Mouse (Mus musculus) limb, embryonic 14.5 days (tissue): ENCODE results near the gene Rnf207. TPM values are rescaled to one million over a fixed set of nuclear protein-coding genes. Genes with fewer than 3 reads are reported as not detected.

Experiments
- ATAC-seq: fragments of 200-750 bp; cut with Nextera tagmentation; 2 replicates; pipeline ENCODE4 v1.8.0; 2017; ENCODE audit warnings: low read depth, moderate number of reproducible peaks, moderate TSS enrichment; ENCODE audit not compliant: low FRiP score
- DNase-seq: peaks from one replicate; pipeline ENCODE4 v3.0.0-alpha.2; 2015; ENCODE audit warnings: low spot score
- H3K27ac ChIP-seq: fragments of 300-500 bp; sonication (generic); replicated peaks from 2 replicates; pipeline ENCODE4 v1.5.1; 2014; ENCODE audit warnings: low read depth, mild to moderate bottlenecking, low read length, moderate library complexity, mixed read lengths
- H3K27me3 ChIP-seq: fragments of 300-500 bp; sonication (generic); 2 replicates; pipeline ENCODE4 v1.6.1; 2014; ENCODE audit warnings: low read length, mixed read lengths; ENCODE audit not compliant: control insufficient read depth, insufficient read depth
- H3K36me3 ChIP-seq: fragments of 300-500 bp; sonication (generic); 2 replicates; pipeline ENCODE4 v1.6.1; 2014; ENCODE audit warnings: mild to moderate bottlenecking, low read length, moderate library complexity, mixed read lengths; ENCODE audit not compliant: control insufficient read depth, insufficient read depth
- H3K4me1 ChIP-seq: fragments of 300-500 bp; sonication (generic); 2 replicates; pipeline ENCODE4 v1.6.1; 2014; ENCODE audit warnings: antibody characterized with exemption, low read length, mixed read lengths; ENCODE audit not compliant: control insufficient read depth, insufficient read depth
- H3K4me2 ChIP-seq: fragments of 300-500 bp; sonication (generic); replicated peaks from 2 replicates; pipeline ENCODE4 v1.6.1; 2014; ENCODE audit warnings: low read depth, mild to moderate bottlenecking, low read length, moderate library complexity; ENCODE audit not compliant: severe bottlenecking
- H3K4me3 ChIP-seq: fragments of 300-500 bp; sonication (generic); replicated peaks from 2 replicates; pipeline ENCODE4 v1.5.1; 2014; ENCODE audit warnings: low read length
- H3K9ac ChIP-seq: fragments of 300-500 bp; sonication (generic); 2 replicates; pipeline ENCODE4 v1.6.1; 2014; ENCODE audit warnings: mild to moderate bottlenecking, low read depth, low read length, moderate library complexity; ENCODE audit not compliant: severe bottlenecking
- H3K9me3 ChIP-seq: fragments of 300-500 bp; sonication (generic); 2 replicates; pipeline ENCODE4 v1.6.1; 2016; ENCODE audit warnings: low read length; ENCODE audit not compliant: control insufficient read depth
- POLR2A ChIP-seq: fragments of 200-500 bp; IDR thresholded peaks from 2 replicates; pipeline ENCODE4 v1.8.0; 2012; ENCODE audit warnings: inconsistent platforms, mild to moderate bottlenecking, moderate library complexity, borderline replicate concordance; ENCODE audit not compliant: insufficient read depth, insufficient read length; ENCODE audit errors: extremely low read depth
- WGBS: fragments of 180-500 bp; shearing (Covaris S2); extraction: QIAGEN DNeasy Blood & Tissue Kit; methylation state at CpG from one replicate; pipeline ENCODE4 v1.1.7; 2014; 5-methylcytosine and 5-hydroxymethylcytosine counted together
- polyA plus RNA-seq, 2 experiments: library from polyadenylated mRNA; depleted of rRNA in 1 of 2; stranded (reverse) in 1 of 2; unstranded in 1 of 2; fragments of >200 nt; fragmentation: Nextera tagmentation in 1 of 2; extraction: Ambion mirVana in 1 of 2; gene quantifications; 2 replicates each; pipeline versions ENCODE4 v1.2.1 to v1.2.3; 2012 to 2014

Rnf207 gene
- polyA plus RNA-seq, 2 experiments: 0.50 to 0.92 TPM

DNA sequence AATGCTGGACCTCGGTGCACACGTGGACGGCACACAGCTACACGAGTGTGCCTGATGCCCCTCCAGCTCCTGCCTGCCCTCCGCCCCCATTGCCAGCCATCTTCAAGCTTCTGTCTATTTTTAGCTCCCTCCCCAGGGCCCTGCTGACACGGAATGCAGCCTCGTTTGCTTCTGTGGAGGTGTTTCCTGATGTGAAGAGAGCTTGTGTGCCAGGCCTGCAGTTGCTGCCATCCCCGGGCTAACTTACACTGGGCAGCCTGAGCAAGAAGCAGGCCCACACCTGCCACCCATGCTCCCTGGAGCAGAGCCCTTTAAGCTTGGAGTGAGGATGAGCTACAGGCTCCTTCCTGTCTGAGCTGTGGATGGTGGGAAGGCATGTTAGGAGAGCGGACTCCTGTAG lies 56.6 kb downstream of the Rnf207 start:
- peaks cover 11% of the 10 kb centered on the region; the same call in 1 of the 2 replicates for H3K4me1 ChIP-seq
- no peak for DNase-seq
- ATAC-seq: no peak
- no peak overlapping the region for H3K4me2 ChIP-seq
- no peak overlapping the region for H3K9ac ChIP-seq
- H3K27me3 ChIP-seq: no peaks in the 10 kb centered on the region
- no peaks in the 10 kb centered on the region for H3K36me3 ChIP-seq
- H3K4me3 ChIP-seq: no peak overlapping the region
- no peaks in the 10 kb centered on the region for H3K9me3 ChIP-seq
- H3K27ac ChIP-seq: no peak overlapping the region
- TF ChIP-seq POLR2A: no peak
- 64% methylated on average over 9 of the region's 9 CpGs for WGBS

DNA sequence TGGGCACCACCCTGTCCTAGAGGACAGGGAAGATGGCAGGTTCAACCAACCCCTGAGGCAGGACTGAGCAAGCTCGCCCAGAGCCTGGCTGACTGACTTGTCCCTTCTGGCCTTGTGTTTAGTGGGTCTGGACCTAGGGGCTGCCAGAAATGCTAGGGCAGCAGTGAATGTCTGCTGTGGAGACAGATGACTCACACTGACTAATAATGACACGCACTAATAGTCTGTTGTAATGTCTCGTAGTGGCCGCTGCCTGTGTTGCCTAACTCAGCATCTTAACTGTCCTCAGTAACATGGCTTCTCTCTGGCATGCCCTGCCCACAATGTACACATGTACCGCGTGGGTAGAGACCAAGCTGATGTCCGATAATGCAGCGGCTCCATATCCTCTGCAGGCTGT lies 58.3 kb downstream of the Rnf207 start:
- no peaks in the 10 kb centered on the region for H3K36me3 ChIP-seq
- H3K4me2 ChIP-seq: no peak overlapping the region
- H3K9me3 ChIP-seq: no peaks in the 10 kb centered on the region
- peaks cover 11% of the 10 kb centered on the region; the same call in 1 of the 2 replicates for H3K4me1 ChIP-seq
- H3K27me3 ChIP-seq: no peaks in the 10 kb centered on the region
- no peak for TF ChIP-seq POLR2A
- DNase-seq (no peak), ATAC-seq (no peak)
- no peak overlapping the region for H3K27ac ChIP-seq
- H3K4me3 ChIP-seq: no peak overlapping the region
- WGBS: 96% methylated on average over 8 of the region's 8 CpGs
- H3K9ac ChIP-seq: no peak overlapping the region

DNA sequence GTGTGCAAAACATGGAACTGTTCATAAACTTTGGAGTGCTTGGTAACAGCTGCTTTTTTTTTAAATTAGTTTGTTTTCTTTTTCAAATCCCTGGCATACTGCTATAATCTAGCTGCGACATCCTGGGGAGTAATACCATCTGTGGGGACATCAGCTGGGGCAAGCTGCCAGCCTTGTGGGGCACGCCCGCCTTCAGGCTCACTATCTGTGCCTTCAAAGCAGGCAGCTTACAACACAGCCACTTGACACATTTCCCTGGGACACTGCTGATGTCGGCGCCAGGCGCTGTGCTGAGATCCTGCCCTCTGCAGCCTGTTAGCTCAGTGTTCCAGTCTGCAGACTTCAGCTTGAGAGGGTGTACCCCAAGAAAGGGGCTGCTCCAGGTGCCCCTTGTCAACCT lies 61.7 kb downstream of the Rnf207 start:
- ATAC-seq: no peak

More for the DNA sequence above, 61.7 kb downstream of the Rnf207 start:
- Histone ChIP-seq H3K27ac (no peak overlapping the region), H3K4me1 (no peaks in the 10 kb centered on the region), H3K9me3 (no peaks in the 10 kb centered on the region), H3K4me3 (no peak overlapping the region), H3K4me2 (no peak overlapping the region), H3K9ac (no peak overlapping the region), H3K36me3 (no peaks in the 10 kb centered on the region), H3K27me3 (no peaks in the 10 kb centered on the region)
- no peak for DNase-seq
- TF ChIP-seq POLR2A: no peak
- 56% methylated on average over 6 of the region's 6 CpGs for WGBS

Other genes starting within 250 kb of the Rnf207 start
- gene Plekhg5, start 246.5 kb downstream of the Rnf207 start, polyA plus RNA-seq (2012; rRNA removed): 25.0 and 36.2 TPM in 2 replicates
- gene Plekhg5, start 246.5 kb downstream of the Rnf207 start, polyA plus RNA-seq (2014; fragmentation: Nextera tagmentation; extraction: Ambion mirVana): 14.1 and 16.9 TPM in 2 replicates
- gene Tnfrsf25, start 203.1 kb downstream of the Rnf207 start, polyA plus RNA-seq (2012; rRNA removed): 5.6 and 6.0 TPM in 2 replicates
- 1.0 TPM in 2 replicates for gene Tnfrsf25, start 203.1 kb downstream of the Rnf207 start, polyA plus RNA-seq (2014; fragmentation: Nextera tagmentation; extraction: Ambion mirVana)
- 1.7 TPM in 2 replicates for gene Espn, start 166.6 kb downstream of the Rnf207 start, polyA plus RNA-seq (2012; rRNA removed)
- 1.4 and 1.7 TPM in 2 replicates for gene Espn, start 166.6 kb downstream of the Rnf207 start, polyA plus RNA-seq (2014; fragmentation: Nextera tagmentation; extraction: Ambion mirVana)
- 0.03 and 0.04 TPM in 2 replicates for gene Hes2, start 160.1 kb downstream of the Rnf207 start, polyA plus RNA-seq (2012; rRNA removed)
- gene Hes2, start 160.1 kb downstream of the Rnf207 start, polyA plus RNA-seq (2014; fragmentation: Nextera tagmentation; extraction: Ambion mirVana): not detected in 2 replicates
- 47.7 and 50.3 TPM in 2 replicates for gene Acot7, start 140.9 kb downstream of the Rnf207 start, polyA plus RNA-seq (2012; rRNA removed)
- gene Acot7, start 140.9 kb downstream of the Rnf207 start, polyA plus RNA-seq (2014; fragmentation: Nextera tagmentation; extraction: Ambion mirVana): 47.3 and 48.4 TPM in 2 replicates
- gene Gpr153, start 44.8 kb downstream of the Rnf207 start, polyA plus RNA-seq (2012; rRNA removed): 56.5 and 79.5 TPM in 2 replicates
- gene Gpr153, start 44.8 kb downstream of the Rnf207 start, polyA plus RNA-seq (2014; fragmentation: Nextera tagmentation; extraction: Ambion mirVana): 28.6 and 33.0 TPM in 2 replicates
- 0.03 and 0.13 TPM in 2 replicates for gene Hes3, start 27.3 kb downstream of the Rnf207 start, polyA plus RNA-seq (2012; rRNA removed)
- gene Hes3, start 27.3 kb downstream of the Rnf207 start, polyA plus RNA-seq (2014; fragmentation: Nextera tagmentation; extraction: Ambion mirVana): not detected in 2 replicates
- gene Icmt, start 21.8 kb downstream of the Rnf207 start, polyA plus RNA-seq (2012; rRNA removed): 26.6 and 30.7 TPM in 2 replicates
- gene Icmt, start 21.8 kb downstream of the Rnf207 start, polyA plus RNA-seq (2014; fragmentation: Nextera tagmentation; extraction: Ambion mirVana): 27.6 and 32.7 TPM in 2 replicates
- gene Rpl22, start 6.7 kb upstream of the Rnf207 start, polyA plus RNA-seq (2012; rRNA removed): 296 and 760 TPM in 2 replicates
- 422 and 460 TPM in 2 replicates for gene Rpl22, start 6.7 kb upstream of the Rnf207 start, polyA plus RNA-seq (2014; fragmentation: Nextera tagmentation; extraction: Ambion mirVana)
- gene Chd5, start 19.7 kb upstream of the Rnf207 start, polyA plus RNA-seq (2012; rRNA removed): 0.72 and 0.83 TPM in 2 replicates
- gene Chd5, start 19.7 kb upstream of the Rnf207 start, polyA plus RNA-seq (2014; fragmentation: Nextera tagmentation; extraction: Ambion mirVana): 0.07 and 0.54 TPM in 2 replicates
- gene Nphp4, start 157.7 kb upstream of the Rnf207 start, polyA plus RNA-seq (2012; rRNA removed): 4.6 and 6.9 TPM in 2 replicates
- 2.2 and 3.1 TPM in 2 replicates for gene Nphp4, start 157.7 kb upstream of the Rnf207 start, polyA plus RNA-seq (2014; fragmentation: Nextera tagmentation; extraction: Ambion mirVana)
- gene Kcnab2, start 158.9 kb upstream of the Rnf207 start, polyA plus RNA-seq (2012; rRNA removed): 4.6 and 5.8 TPM in 2 replicates
- gene Kcnab2, start 158.9 kb upstream of the Rnf207 start, polyA plus RNA-seq (2014; fragmentation: Nextera tagmentation; extraction: Ambion mirVana): 7.1 and 7.2 TPM in 2 replicates